10 mouse cellular contexts compared by ENCODE assay signal in the genomic region with DNA sequence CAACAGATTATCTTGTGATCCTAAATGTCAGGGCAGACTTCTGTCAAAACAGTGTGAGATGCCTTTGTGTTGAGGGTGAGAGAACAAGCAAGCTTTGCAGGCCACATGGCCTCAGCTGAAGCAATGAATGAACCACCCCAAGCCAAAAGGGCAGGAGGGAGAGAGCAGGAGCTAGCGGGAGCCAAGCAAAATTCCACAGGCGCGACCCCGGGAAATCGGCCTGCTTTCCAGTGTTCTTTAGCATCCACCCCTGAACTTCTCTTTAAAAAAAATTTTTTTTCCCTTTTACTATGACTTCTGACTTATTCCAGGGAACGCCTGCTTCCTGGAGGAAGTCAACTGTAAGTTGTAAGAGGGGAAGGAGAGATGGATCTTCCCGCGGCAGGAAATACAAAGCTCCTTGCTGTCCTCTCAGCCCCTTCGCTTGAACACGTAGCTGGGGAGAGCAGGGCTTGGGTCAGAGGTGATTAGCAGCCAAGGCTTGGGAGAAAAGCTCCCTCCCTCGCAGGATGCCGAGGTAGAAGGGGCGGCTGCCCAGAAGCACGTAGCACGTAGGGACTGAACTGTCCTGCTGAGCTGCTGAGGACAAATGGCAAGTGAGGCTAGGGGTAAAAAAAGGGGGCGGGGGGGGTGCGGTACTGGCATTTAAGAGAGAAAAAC. TPM values are rescaled to one million over a fixed set of nuclear protein-coding genes. Genes with fewer than 3 reads are reported as not detected.
DNase-seq lines count a peak whose midpoint lies in the region; ATAC-seq and TF ChIP-seq lines count a peak whose summit lies in the region.
"Had no signal": no experiment of that assay in that cellular context is flagged by ENCODE, and none has a peak within 500 bp of the region (broad histone marks: within the 10 kb centered on the region; RNA-seq: fewer than 3 reads in every experiment).

No protein-coding gene starts in this region.

- no peaks in the 10 kb centered on the region for H3K27me3 ChIP-seq in neural tube, embryonic 15.5 days (replicated peaks)

- H3K4me3 ChIP-seq in gastrocnemius, adult 2 months = peak overlapping the region; percentile 9; the same call in 1 of the 2 replicates
- H3K4me3 ChIP-seq in neural tube, embryonic 15.5 days (replicated peaks) = no peak overlapping the region
- H3K4me3 ChIP-seq: megakaryocyte, embryonic 14.5 days had no signal

- DNase-seq in gastrocnemius, adult 2 months = no peak
- no peak for DNase-seq in gastrocnemius, adult 18-20 months (ENCODE audit: low spot score)
- peak; percentile 33 for DNase-seq in neural tube, embryonic 10.5 days (ENCODE audit: extremely low spot score, low spot score)
- peak; percentile 51 for DNase-seq in kidney, postnatal 10 days
- DNase-seq in yolk sac, embryonic 10.5 days (ENCODE audit: low spot score) = peak; percentile 29
- no peak for DNase-seq in frontal cortex, postnatal 10 days (ENCODE audit: low spot score in 2 of 2)
- no peak for DNase-seq in spleen, postnatal 10 days (ENCODE audit: low spot score in 2 of 2)
- DNase-seq: left cerebral cortex, postnatal 4 days had no signal

- intact Hi-C loops in gastrocnemius, adult 2 months (cut with DNase I) = no loop called here

- WGBS in neural tube, embryonic 15.5 days = 18% methylated on average over 17 of the region's 17 CpGs

- no peaks in the 10 kb centered on the region; the same call in 1 of the 2 replicates for H3K4me1 ChIP-seq in neural tube, embryonic 15.5 days

- no peaks in the 10 kb centered on the region for H3K9me3 ChIP-seq in neural tube, embryonic 15.5 days (replicated peaks)

- no peak overlapping the region for H3K4me2 ChIP-seq in neural tube, embryonic 15.5 days

- no peak for ATAC-seq in neural tube, embryonic 15.5 days (ENCODE audit: low FRiP score)

- no peak for TF ChIP-seq CTCF in gastrocnemius, adult 2 months (IDR thresholded peaks at IDR 0.05)

- H3K9ac ChIP-seq in neural tube, embryonic 15.5 days (replicated peaks) = no peak overlapping the region

- H3K36me3 ChIP-seq in neural tube, embryonic 15.5 days = no peaks in the 10 kb centered on the region

- no peak overlapping the region for H3K27ac ChIP-seq in gastrocnemius, adult 2 months
- H3K27ac ChIP-seq in neural tube, embryonic 15.5 days (replicated peaks) = no peak overlapping the region

RNA-seq across cellular contexts. Expression of a gene that starts 25.3 kb away (rescaled TPM):
- total RNA-seq in gastrocnemius, adult 2 months (2021) = 100 to 1,000 TPM; 141 to 146 TPM
- 100 to 1,000 TPM; 138 to 152 TPM for total RNA-seq in gastrocnemius, adult 18-20 months (2021)
- 497 and 516 TPM in 2 replicates for polyA plus RNA-seq in neural tube, embryonic 15.5 days (2015; fragmentation: Nextera tagmentation; extraction: Ambion mirVana)

RNA-seq across cellular contexts. Expression of a gene that starts 59.6 kb away (rescaled TPM):
- 10 to 100 TPM in 1 of 2 experiments, 1 to 10 TPM in 1; 9.0 to 10.6 TPM for total RNA-seq in gastrocnemius, adult 2 months (2021)
- 10 to 100 TPM; 10.3 to 10.8 TPM for total RNA-seq in gastrocnemius, adult 18-20 months (2021)
- 5.1 and 5.5 TPM in 2 replicates for polyA plus RNA-seq in neural tube, embryonic 15.5 days (2015; fragmentation: Nextera tagmentation; extraction: Ambion mirVana)

Comparison
In these comparisons a context has a peak if more than half of its experiments do, and no peak if none do; other contexts are left out.
1. DNase-seq: peak in neural tube, embryonic 10.5 days (single experiment), kidney, postnatal 10 days (single experiment) and yolk sac, embryonic 10.5 days (single experiment); none in gastrocnemius, adult 2 months (single experiment), gastrocnemius, adult 18-20 months (single experiment), frontal cortex, postnatal 10 days (0 of 2) and spleen, postnatal 10 days (0 of 2).